Mouse (Mus musculus) thymus, adult 18-20 months (tissue): Measurements from ENCODE around the gene Rtl8c.
"Not testable (repeated sequence)": the region's sequence is repeated elsewhere in the genome, so short reads cannot be mapped to it uniquely, and the experiment has no call there.

Experiments used
- DNase-seq, 2 experiments: peaks; one replicate each; pipeline ENCODE4 v3.0.0; 2022; ENCODE audit warnings: mixed read lengths in 2 of 2

Gene Rtl8c

GRCm38 (mm10) chrX:53607242-53608121 lies at the start of gene Rtl8c:
Rtl8c (plus strand) TSS chrX:53608032.
- peak; percentile 55 to 63 for DNase-seq

DNA sequence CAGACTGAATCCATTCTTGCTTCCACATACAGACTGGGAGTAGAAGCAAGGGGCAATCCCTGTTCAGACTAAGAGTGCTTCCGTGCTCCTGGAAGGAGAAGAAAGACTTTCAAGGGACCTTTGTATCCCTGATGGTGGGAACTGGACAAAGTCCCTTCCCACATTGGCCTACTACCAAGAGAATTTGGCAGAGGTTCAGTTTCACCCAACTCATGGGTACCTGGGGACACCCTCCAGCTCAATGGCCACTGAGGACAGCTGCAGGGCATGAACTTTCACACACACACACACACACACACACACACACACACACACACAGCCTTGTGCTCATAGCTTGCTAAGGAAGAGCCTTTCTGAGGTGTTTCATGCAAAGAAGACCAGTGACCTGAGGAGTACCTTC lies 28.5 kb upstream of the Rtl8c start:
- DNase-seq = no peak

DNA sequence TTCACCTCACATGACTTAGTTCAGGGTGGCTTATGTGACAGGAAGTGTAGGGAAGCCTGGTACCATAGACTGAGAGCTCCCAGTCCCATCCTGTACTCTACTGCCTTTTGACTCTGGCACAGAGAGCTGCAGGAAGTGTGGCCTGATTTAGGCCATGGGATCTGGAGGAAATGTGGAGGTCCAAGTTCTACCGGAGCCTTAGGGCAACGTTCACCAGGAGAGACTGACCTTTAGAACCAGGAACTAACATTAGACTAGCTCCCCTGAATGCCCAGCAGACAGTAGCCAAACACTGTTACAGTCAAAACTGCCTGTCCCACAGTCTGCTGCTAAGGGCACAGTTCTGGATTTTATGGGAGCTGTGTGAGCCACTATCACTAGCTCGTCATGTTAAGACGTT lies 26.4 kb upstream of the Rtl8c start:
- DNase-seq = not testable (repeated sequence)

- not testable (repeated sequence) for DNase-seq
Measured at GRCm38 (mm10) chrX:53583404-53583803, 24.4 kb upstream of the Rtl8c start.

GRCm38 (mm10) chrX:53599993-53600392 lies 7.8 kb upstream of the Rtl8c start:
- DNase-seq = not testable (repeated sequence)

DNA sequence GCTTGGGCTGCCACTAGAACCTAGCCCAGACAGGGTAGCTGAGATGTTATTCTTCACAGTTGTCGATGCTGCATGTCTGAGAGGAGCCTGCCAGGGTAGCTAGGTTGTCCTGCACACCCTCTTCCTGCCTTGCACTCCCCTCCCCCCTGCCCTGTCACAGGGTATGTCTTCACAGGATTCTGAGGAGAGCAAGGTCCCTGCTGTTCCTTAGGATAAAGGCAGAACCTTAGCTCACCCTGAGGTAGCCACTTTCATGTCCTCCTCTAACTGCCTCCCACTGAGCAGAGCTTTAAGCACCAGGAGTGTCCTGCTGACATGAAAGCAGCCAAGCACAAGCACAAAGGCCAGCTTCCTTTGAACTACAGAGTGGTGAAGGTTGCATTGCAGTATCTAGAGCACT lies 1.7 kb upstream of the Rtl8c start:
- DNase-seq = not testable (repeated sequence)

DNA sequence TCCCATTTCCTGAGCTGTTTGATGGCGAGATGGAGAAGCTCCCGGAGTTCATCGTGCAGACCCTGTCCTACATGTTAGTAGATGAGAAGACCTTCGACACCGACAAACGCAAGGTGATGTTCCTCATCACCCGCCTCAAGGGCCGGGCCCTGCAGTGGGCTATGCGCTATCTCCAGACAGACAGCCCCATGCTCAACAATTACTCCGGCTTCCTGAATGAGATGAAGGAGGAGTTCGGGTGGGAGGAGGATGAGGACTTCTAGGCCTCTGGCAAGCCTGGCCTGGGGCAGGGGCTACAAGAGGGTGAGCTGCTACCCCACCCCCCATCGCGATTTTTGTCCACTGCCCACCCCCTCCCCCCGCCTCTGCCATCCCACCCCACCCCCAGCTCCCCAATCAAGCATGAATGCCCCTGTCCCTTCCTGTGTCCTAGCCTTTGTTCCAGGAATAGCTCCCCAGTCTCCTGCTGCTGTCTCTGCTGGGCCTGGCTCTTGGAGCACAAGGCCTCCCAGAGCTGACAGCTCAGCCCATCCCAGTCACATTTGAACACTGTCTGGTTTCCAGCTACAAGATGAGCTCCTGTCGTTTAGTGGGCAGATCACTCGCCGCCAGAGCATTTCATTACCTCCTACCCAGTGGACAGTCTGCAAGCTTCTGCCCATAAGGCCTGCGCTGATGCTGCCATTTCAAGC lies 436 bp downstream of the Rtl8c start:
- no peak for DNase-seq

DNA sequence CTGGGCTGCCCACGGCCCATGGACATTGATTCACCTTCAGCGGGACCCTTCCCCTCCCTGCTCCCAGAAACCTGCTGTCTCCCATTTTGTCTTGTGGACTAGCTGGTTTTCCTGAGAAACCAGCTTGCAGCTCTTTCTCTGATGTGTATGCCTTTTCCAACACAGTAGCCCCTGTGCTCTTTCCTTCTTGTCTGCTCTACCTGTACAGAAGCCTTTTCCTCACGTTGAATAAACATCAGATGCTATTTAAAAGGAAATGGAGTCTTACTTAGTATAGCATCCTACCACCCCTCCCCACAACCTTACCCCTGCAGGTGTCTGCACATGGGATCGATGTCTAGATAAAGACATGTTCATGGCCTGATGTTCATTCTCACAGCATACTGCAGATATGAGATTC lies 1.0 kb downstream of the Rtl8c start, which contains the start of gene Gm14597:
Gene Gm14597, minus strand, starts transcription at position 101 of the 400 bp plus-strand sequence.
- not testable (repeated sequence) for DNase-seq

DNA sequence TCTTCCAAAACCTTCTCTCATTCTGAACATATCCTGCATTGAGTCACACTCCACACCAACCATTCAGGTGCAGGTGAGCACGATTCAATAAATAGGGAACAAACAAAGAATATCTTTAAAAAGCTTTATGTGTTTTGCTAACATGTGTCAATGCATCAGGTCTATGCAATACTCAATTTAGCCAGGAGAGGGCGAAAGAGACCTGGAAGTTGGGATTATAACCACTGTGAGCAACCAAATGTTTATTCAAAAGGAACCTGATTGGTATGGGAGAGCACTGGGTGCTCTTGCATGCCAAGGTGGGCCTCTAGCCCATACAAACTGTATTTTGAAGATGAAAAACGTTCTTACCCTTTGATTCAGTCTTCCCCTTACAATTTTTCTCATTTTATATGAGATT lies 2.7 kb downstream of the Rtl8c start:
- DNase-seq = peak in 1 of 2 experiments; percentile 11

GRCm38 (mm10) chrX:53611395-53611794 lies 3.6 kb downstream of the Rtl8c start:
- not testable (repeated sequence) for DNase-seq

DNA sequence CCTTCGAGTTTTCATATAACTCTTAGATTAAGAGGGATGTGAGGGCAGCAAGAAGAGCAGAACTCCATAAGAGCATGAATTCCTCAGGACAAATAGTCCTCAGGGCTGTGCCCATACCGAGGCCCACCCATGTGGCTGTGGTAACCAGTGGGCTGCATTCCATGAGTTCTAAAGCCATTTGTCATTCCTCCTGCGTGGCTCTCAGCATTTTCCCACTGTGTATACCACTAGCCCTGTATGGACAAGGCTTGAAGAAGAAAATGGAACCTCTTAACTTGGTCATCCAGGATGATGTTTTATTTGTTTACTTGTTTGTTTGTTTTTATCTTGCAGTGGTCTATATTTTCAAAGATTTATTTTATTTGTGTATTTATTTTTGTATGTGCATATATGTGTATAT lies 30.3 kb downstream of the Rtl8c start:
- not testable (repeated sequence) for DNase-seq

DNA sequence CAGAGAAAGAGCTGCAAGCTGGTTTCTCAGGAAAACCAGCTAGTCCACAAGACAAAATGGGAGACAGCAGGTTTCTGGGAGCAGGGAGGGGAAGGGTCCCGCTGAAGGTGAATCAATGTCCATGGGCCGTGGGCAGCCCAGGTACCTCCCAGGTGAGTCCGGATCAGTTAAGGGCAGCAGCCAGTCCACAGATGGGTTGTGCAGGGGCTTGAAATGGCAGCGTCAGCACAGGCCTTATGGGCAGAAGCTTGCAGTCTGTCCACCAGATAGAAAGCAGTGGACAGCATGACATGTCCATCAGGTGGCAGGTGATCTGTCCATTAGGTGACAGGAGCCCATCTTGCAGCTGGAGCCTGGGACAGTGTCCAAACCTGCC lies 34.8 kb downstream of the Rtl8c start:
- not testable (repeated sequence) for DNase-seq

DNA sequence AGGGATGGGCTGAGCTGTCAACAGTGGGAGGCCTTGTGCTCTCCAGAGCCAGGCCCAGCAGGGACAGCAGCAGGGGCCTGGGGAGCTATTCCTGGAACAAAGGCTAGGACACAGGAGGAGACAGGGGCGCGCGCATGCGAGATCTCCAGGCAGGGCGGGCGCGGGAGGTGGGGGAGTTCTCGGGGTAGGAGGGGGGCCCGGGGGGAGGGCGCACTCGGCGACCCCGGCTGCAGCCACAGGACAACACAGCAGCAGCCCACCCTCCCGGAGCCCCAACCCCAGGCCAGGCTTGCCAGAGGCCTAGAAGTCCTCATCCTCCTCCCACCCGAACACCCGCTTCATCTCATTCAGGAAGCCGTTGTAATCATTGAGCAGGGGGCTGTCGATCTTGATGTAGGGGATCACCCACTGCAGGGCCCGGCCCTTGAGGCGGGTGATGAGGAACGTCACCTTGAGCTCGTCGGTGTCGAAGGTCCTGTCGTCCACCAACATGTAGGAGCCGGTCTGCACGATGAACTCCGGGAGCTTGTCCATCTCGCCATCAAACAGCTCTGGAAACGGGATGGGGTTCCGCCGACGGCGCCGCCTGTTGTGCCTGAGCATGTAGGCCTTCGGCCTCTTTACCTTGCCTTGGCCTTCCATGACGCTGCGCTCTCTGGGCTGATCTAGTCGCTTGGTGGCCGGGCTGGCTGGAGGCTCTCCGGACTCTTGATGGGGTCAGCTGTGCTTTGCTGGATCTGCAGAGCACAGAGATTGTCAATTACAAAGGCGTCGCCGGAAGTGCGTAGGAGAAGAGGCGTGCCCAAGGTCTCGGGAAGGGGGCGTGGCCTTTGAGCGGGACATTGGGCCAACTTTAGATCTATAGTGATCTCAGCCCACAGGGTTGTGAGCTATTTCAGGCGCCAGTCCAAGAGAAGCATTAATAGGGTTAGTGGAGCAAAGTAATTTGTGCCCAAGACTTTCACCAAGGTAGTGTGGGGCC lies 35.4 kb downstream of the Rtl8c start, which contains the start of gene Rtl8a:
Gene Rtl8a, minus strand, starts transcription at position 703 of the 982 bp plus-strand sequence.
- DNase-seq = peak; percentile 23 to 49

DNA sequence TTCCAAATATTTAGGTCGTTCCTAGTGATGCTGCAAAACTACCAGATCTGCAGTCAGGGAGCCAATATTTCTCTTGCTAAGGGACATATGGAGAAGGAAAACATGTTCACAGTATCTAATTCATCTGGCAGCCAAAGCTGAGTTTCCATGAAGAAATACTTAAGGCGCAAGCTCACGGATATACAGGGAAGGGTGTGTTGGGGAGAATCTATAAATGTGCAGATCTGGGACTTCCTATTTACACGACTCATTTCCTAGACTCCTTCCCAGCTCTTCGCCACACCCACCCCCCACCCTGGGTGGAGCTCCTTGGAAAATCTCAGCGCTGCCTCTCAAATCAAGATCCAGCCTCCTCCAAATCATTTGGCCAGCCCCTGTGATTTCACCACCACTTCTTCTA lies 38.1 kb downstream of the Rtl8c start:
- DNase-seq = no peak

DNA sequence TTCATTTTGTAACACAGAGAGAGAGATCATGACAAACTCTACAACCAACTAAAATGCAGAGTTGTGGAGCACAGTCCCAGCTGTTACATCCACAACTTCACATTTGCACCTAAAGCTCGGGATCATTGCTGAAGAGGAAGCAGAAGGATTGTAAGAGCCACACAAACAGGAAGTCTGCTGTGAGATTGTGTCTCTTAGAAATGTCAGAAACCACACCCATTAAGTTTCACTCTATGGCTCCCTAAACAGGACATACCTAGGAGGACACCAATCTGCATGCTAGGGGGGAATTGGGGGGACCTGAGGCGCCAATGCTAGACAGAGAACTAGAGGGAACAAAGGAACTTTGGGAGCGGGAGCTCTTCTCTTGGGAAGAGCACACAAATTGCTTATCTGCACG lies 45.1 kb downstream of the Rtl8c start:
- not testable (repeated sequence) for DNase-seq
